Mouse (Mus musculus) embryonic stem cell, embryonic (primary cell): ENCODE measurements at regions not wholly inside any gene's neighbourhood (a gene's known extent, or its start where the extent isn't known, plus 50 kb on each side); places are given as distances from the start of the nearest gene placed in this dataset.

Experiments
- CTCF ChIA-PET, 4 experiments: fragments of 300-600 bp in 2 of 4; fragments of 350-600 bp in 2 of 4; sonication (Branson Sonifier 250); formaldehyde crosslinking; loops; one replicate each; lab custom pipeline; 2022; ENCODE audit warnings: inconsistent platforms in 2 of 4; lab: Charles Lee
- POLR2A ChIA-PET, 4 experiments: fragments of 300-600 bp in 2 of 4; fragments of 350-600 bp in 2 of 4; sonication (Branson Sonifier 250); formaldehyde crosslinking; loops; one replicate each; lab custom pipeline; 2022; ENCODE audit warnings: antibody characterized with exemption in 4 of 4, inconsistent platforms in 1 of 4; lab: Charles Lee

DNA sequence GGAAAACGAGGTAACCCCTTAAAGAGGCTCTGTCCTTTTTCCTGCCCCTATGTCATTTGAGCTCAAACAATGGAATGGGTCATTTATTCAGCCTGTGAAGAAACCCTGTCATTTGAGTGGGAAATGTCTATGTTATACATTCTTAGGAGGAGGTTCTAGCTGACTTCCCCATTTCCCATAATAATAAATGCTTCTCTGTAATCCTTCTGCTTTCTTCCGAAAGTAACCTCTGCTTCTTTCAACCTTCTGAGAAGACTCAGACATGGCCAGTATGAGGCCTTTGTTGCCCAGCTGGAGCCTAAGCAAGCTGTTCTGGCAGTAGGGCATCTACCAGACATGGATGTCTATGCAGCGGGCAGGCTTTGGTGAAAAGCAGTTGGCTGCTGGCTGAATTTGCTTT lies 150.2 kb upstream of the Pik3r1 start:
- POLR2A ChIA-PET, result no interaction called here
- CTCF ChIA-PET, result no interaction called here

GRCm38 (mm10) chr13:101919266-101919665 lies 151.2 kb upstream of the Pik3r1 start:
- ChIA-PET POLR2A (no interaction called here), CTCF (interaction anchor here in 1 of 4 experiments (0.7 kb wide), 1 partner anchor 29 kb away, joined by 4 read pairs; no protein-coding TSS in a partner anchor)

DNA sequence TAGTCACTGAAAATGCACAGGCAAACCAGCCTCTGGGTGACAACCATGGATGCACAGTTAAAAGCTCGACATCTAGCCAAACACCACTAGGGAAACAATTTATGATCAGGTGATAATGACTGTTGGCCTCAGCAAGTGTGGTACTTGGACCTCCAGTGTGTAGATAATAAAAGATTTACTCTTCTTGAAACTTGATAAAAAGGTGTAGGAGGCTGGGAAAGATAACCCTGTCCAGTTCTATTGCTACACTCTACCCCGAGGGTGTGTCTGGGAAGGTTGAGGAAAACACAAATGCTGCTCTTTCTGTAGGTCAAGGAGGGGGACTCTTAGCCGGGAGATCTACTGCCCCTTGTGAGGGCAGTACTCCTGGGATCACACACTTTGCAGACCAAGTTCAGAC lies 152.4 kb upstream of the Pik3r1 start:
- ChIA-PET POLR2A (interaction anchor here in 1 of 4 experiments (0.6 kb wide), 1 partner anchor 47 kb away, joined by 3 read pairs; no protein-coding TSS in a partner anchor), CTCF (no interaction called here)

GRCm38 (mm10) chr13:101924637-101925036 lies 156.6 kb upstream of the Pik3r1 start:
- POLR2A ChIA-PET, result no interaction called here
- CTCF ChIA-PET, result interaction anchor here in 1 of 4 experiments (0.6 kb wide), 1 partner anchor 496 kb away, joined by 3 read pairs; no protein-coding TSS in a partner anchor

DNA sequence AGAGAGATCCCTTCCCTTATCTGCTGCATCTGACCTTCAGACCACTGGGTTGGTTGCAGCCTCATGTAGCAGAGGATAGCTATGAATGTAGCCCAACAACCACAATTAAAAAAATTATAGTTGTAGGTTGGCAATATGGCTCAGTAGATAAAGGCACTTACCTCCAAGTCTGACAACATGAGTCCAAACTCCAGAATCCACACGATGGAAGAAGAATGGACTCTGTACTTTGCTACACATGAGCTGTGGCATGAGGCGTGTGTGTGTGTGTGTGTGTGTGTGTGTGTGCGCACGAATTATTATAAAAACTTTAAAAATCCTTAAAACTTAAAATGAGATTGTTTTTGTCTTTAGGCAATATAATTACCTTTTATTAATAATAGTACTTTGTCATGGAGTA lies 163.2 kb upstream of the Pik3r1 start:
- CTCF ChIA-PET, result no interaction called here

GRCm38 (mm10) chr13:101931882-101932281 lies 163.9 kb upstream of the Pik3r1 start:
- ChIA-PET CTCF (no interaction called here), POLR2A (no interaction called here)

More for the DNA sequence above, 163.2 kb upstream of the Pik3r1 start:
- POLR2A ChIA-PET, result no interaction called here

DNA sequence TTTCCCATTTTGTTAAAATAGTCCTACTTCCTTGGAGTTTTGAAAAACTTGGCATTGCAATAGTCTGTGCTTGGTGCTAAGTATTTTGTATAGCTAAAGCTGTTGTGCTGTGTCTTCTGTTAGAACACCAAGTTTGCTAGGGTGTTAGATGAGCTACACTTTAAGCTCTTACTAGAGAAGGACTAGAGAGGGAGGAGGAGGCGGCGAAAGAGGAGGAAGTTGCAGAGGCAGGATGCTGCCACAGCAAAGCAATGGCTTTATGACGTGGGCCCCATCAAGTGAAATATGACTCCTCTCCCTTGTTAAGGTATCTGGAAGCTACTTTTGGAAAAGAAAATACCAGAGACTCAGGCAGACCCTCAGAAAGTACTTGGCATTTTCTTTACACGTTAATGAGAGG lies 167.8 kb upstream of the Pik3r1 start:
- CTCF ChIA-PET, result no interaction called here
- POLR2A ChIA-PET, result interaction anchor here in 1 of 4 experiments (0.6 to 0.7 kb wide), 2 partner anchors 50 to 1089 kb away, joined by 3 read pairs; no protein-coding TSS in a partner anchor

- ChIA-PET CTCF (interaction anchor here in 1 of 4 experiments (0.5 kb wide), 1 partner anchor 258 kb away, joined by 4 read pairs; no protein-coding TSS in a partner anchor), POLR2A (no interaction called here)
Measured at GRCm38 (mm10) chr13:101954521-101954920, 186.5 kb upstream of the Pik3r1 start.

DNA sequence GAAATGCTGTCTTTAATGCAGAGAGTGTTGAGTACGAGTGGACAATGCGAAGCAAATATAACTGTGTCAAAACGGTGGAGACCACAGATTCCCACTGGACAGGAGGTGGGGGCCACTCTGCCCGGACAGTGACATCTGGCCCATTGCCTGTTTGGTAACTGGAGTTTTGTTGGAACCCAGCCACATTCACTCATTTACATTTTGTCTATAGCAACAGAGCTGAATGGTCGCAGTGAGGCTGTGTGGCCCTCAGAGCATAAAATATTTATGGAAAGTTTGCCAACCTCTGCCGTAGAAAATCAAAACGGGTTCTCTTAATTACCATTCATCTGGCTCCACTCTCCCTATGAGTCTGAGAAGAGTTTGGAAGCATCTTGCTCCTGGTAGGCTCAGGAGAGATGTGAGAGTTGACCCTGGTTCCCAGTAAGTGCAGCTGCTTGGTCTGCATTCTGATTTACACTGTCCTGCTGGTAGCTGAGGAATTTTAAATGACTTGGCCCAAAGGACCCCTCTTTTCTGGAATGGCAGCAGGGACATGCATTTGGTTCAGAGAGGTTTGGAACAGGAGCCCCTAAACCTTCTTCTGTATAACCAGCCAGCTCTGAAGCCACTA lies 187.9 kb upstream of the Pik3r1 start:
- CTCF ChIA-PET, result no interaction called here
- POLR2A ChIA-PET, result no interaction called here

GRCm38 (mm10) chr13:101957782-101958181 lies 189.8 kb upstream of the Pik3r1 start:
- POLR2A ChIA-PET, result interaction anchor here in 1 of 4 experiments (0.7 kb wide), 1 partner anchor 10 kb away, joined by 8 read pairs; no protein-coding TSS in a partner anchor
- CTCF ChIA-PET, result interaction anchor here in 1 of 4 experiments (0.6 kb wide), 1 partner anchor 144 kb away, joined by 8 read pairs; no protein-coding TSS in a partner anchor

GRCm38 (mm10) chr13:101965537-101965936 lies 197.5 kb upstream of the Pik3r1 start:
- ChIA-PET CTCF (no interaction called here), POLR2A (no interaction called here)

GRCm38 (mm10) chr13:101966799-101967397 lies 198.9 kb upstream of the Pik3r1 start:
- CTCF ChIA-PET, result no interaction called here

GRCm38 (mm10) chr13:101967466-101967865 lies 199.4 kb upstream of the Pik3r1 start:
- ChIA-PET CTCF (no interaction called here), POLR2A (interaction anchor here in 1 of 4 experiments (0.7 kb wide), 1 partner anchor 47 kb away, joined by 3 read pairs; no protein-coding TSS in a partner anchor)

More at GRCm38 (mm10) chr13:101966799-101967397, 198.9 kb upstream of the Pik3r1 start:
- POLR2A ChIA-PET, result interaction anchor here in 1 of 4 experiments (0.7 kb wide), 1 partner anchor 46 kb away, joined by 3 read pairs; no protein-coding TSS in a partner anchor

- CTCF ChIA-PET, result no interaction called here
- POLR2A ChIA-PET, result no interaction called here
Measured at GRCm38 (mm10) chr13:101976766-101977165, 208.7 kb upstream of the Pik3r1 start.

DNA sequence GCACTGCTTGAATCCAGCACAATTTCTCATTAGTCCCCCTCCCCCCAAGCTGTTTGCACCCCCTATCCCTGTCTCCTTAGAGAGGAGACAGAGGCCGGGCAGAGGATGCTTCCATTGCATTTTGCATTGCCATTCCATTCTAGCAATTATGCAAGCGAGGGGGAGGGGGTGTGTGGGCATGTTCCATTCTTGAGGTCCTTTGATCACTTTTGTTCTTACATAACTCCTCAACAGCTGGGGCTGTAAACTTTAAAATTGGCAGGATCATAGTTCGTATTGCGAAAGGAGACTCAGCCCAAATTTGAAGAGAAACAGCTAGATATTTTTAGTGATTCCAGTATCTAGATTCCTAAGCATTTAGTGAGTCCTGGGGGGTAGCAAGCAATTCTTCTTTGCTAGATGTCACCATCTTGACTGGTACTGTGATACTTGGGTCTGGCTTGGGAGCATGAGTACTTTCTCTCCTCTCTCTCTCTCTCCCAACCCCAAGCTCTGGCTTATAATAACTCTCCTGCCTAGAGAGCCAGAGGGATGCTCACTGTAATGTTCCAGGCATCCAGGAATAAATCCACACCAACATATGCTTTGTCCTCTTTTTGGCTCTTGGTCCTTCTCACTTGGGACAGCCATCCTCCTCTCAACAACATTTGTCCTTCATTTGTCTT lies 212.3 kb upstream of the Pik3r1 start:
- ChIA-PET POLR2A (interaction anchor here in 1 of 4 experiments (0.6 kb wide), 1 partner anchor 552 kb away, joined by 3 read pairs; no protein-coding TSS in a partner anchor), CTCF (no interaction called here)

DNA sequence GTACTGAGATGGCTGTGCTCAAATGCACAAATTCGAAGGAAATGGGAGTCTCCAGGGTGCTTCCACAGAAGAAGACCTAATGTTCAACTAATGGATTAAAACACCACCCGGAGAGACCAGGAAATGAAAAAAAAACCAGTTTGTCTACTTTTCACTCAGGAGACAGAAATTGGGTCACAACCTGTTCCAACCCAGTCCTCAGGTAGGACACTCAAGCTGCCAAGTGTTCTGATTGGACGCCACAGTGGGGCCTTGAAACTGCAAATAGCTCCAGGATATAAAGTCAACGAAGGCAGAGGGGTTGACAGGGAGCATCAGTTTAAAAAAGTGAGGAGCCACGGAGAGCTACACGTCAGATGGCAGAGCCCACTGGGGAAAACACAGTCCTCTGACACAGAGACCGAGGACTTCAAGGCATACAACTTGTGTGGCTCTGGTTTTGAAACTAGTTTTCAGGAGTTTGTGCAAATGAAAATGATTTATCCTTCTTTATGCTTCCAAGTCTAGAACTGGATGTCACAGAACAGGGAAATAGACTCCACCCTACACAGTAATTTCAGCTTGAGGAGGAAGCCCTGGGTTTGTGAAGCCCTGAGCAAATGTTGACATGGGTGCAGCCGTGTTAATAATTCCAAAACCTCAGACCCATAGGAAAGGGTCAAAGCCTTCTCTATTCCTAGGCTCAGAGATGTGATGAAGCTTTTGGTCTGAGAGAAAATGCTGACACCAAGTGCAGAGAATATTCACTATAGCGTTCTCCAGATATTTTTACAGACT lies 220.8 kb upstream of the Pik3r1 start:
- ChIA-PET CTCF (no interaction called here), POLR2A (no interaction called here)

DNA sequence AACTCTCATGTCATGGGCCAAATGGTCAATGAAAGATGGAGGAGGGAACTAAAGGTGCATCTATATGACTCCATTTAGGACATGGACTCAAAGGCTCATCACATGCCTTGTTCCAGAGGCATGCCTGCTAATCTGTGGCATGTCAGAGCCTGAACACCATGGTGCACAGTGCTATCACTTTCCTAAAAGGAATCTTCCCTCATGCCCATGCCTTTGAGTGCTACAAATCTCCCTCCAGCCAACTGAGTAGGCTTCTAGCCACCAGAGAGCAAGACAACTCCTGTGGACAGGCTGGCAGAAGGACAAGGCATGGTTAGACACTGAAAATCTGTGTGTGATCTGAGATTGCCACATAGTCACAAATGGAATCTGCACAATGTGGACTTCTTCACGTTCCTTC lies 223.7 kb upstream of the Pik3r1 start:
- ChIA-PET POLR2A (no interaction called here), CTCF (no interaction called here)

DNA sequence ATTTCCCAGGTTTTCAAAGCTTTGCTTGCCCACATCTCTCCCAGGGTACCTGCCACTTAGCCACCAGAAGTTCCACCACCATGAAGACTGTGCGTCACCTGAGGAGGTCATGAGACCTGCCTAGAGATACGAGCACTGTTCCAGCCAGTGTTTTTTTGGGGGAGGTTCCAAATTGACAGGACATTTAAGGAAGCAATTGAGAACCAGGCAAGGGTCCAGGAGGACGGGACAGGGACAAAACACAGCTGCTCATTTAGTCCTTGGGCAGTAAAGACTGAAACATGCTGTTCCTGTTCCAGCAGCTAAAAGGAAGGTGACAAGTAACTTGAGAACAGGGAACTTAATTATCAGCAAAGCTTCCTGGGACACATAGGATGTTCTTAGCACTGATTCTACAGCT lies 226.8 kb upstream of the Pik3r1 start:
- POLR2A ChIA-PET, result no interaction called here

GRCm38 (mm10) chr13:101995529-101995928 lies 227.5 kb upstream of the Pik3r1 start:
- CTCF ChIA-PET, result interaction anchor here in 1 of 4 experiments (0.7 kb wide), 1 partner anchor 781 kb away, joined by 3 read pairs; no protein-coding TSS in a partner anchor
- POLR2A ChIA-PET, result no interaction called here

More for the DNA sequence above, 226.8 kb upstream of the Pik3r1 start:
- CTCF ChIA-PET, result no interaction called here
